Mouse (Mus musculus) kidney, postnatal 0 days (tissue): Measurements from ENCODE around the gene Sult2b1. TPM values are rescaled to one million over a fixed set of nuclear protein-coding genes. Genes with fewer than 3 reads are reported as not detected.
A peak's percentile ranks its signal among the peaks of the same experiment; 100 is the strongest.

Source experiments
- ATAC-seq: fragments of 200-750 bp; cut with Nextera tagmentation; replicated peaks from 2 replicates; pipeline ENCODE4 v1.8.0; 2017; ENCODE audit warnings: low read depth, moderate number of reproducible peaks, moderate TSS enrichment, moderate library complexity; ENCODE audit not compliant: low FRiP score
- DNase-seq: peaks from one replicate; pipeline ENCODE4 v3.0.0-alpha.2; 2016; ENCODE audit warnings: low spot score
- H3K27ac ChIP-seq: fragments of 300-500 bp; sonication (generic); 2 replicates; pipeline ENCODE4 v1.5.1; 2014; ENCODE audit warnings: mild to moderate bottlenecking
- H3K27me3 ChIP-seq: fragments of 300-500 bp; sonication (generic); 2 replicates; pipeline ENCODE4 v1.6.1; 2014; ENCODE audit warnings: low read length, mixed read lengths; ENCODE audit not compliant: insufficient read depth
- H3K36me3 ChIP-seq: fragments of 300-500 bp; sonication (generic); 2 replicates; pipeline ENCODE4 v1.6.1; 2014; ENCODE audit warnings: low read length, mixed read lengths; ENCODE audit not compliant: insufficient read depth
- H3K4me1 ChIP-seq: fragments of 300-500 bp; sonication (generic); replicated peaks from 2 replicates; pipeline ENCODE4 v1.6.1; 2014; ENCODE audit warnings: antibody characterized with exemption, low read length, mixed read lengths; ENCODE audit not compliant: insufficient read depth
- H3K4me2 ChIP-seq: fragments of 300-500 bp; sonication (generic); 2 replicates; pipeline ENCODE4 v1.6.1; 2014; ENCODE audit warnings: mild to moderate bottlenecking, low read length, moderate library complexity, mixed read lengths
- H3K4me3 ChIP-seq: fragments of 300-500 bp; sonication (generic); replicated peaks from 2 replicates; pipeline ENCODE4 v1.5.1; 2014; ENCODE audit warnings: low read depth, low read length
- H3K9ac ChIP-seq: fragments of 300-500 bp; sonication (generic); 2 replicates; pipeline ENCODE4 v1.6.1; 2014; ENCODE audit warnings: low read depth, low read length
- H3K9me3 ChIP-seq: fragments of 300-500 bp; sonication (generic); replicated peaks from 2 replicates; pipeline ENCODE4 v1.6.1; 2016; ENCODE audit warnings: low read length, inconsistent platforms, mixed read lengths
- CTCF ChIP-seq: IDR thresholded peaks from 2 replicates; pipeline ENCODE4 v1.5.1; 2016; ENCODE audit warnings: antibody characterized with exemption, low read depth, mild to moderate bottlenecking, moderate library complexity
- WGBS: fragments of 180-500 bp; shearing (Covaris S2); extraction: QIAGEN DNeasy Blood & Tissue Kit; methylation state at CpG from one replicate; pipeline ENCODE4 v1.1.7; 2014; 5-methylcytosine and 5-hydroxymethylcytosine counted together
- polyA plus RNA-seq: library from polyadenylated mRNA; unstranded; fragments of >200 nt; fragmentation: Nextera tagmentation; extraction: Ambion mirVana; gene quantifications from 2 replicates; pipeline ENCODE4 v1.2.1, GENCODE M21; 2015

Gene Sult2b1
- 3.7 and 3.9 TPM in 2 replicates for polyA plus RNA-seq

GRCm38 (mm10) chr7:45784524-45785372, at the start of gene Sult2b1:
Sult2b1 (minus strand) TSS chr7:45784669.
- Histone ChIP-seq H3K36me3 (no peaks in the 10 kb centered on the region), H3K9me3 (no peaks in the 10 kb centered on the region), H3K4me2 (peak within 1 kb of the TSS; percentile 95), H3K4me1 (peaks cover 19% of the 10 kb centered on the region; the same call in 1 of the 2 replicates), H3K27ac (no peak within 1 kb of the TSS), H3K9ac (peak within 1 kb of the TSS; percentile 63), H3K27me3 (no peaks in the 10 kb centered on the region), H3K4me3 (peak within 1 kb of the TSS; percentile 60)
- 22% methylated on average over 20 of the region's 20 CpGs for WGBS
- ATAC-seq (peak; percentile 27), DNase-seq (peak; percentile 88)
- no peak for TF ChIP-seq CTCF

- Histone ChIP-seq H3K36me3 (peaks cover under 1% of the 10 kb centered on the region; the same call in 1 of the 2 replicates), H3K27me3 (peaks cover 33% of the 10 kb centered on the region), H3K9me3 (no peaks in the 10 kb centered on the region), H3K4me3 (peak overlapping the region; percentile 29), H3K4me2 (peak overlapping the region; percentile 55), H3K9ac (peak overlapping the region; percentile 47), H3K4me1 (peaks cover 20% of the 10 kb centered on the region), H3K27ac (no peak overlapping the region)
- DNase-seq (no peak), ATAC-seq (no peak)
- no peak for TF ChIP-seq CTCF
- WGBS, result 7% methylated on average over 13 of the region's 31 CpGs
These were observed 49.5 kb upstream of the Sult2b1 start for GRCm38 (mm10) chr7:45833924-45834323.

- Histone ChIP-seq H3K36me3 (peaks cover 6% of the 10 kb centered on the region; the same call in 1 of the 2 replicates), H3K4me3 (peak overlapping the region; percentile 29), H3K27me3 (peaks cover 33% of the 10 kb centered on the region), H3K9ac (peak overlapping the region; percentile 47; the same call in 1 of the 2 replicates), H3K9me3 (no peaks in the 10 kb centered on the region), H3K27ac (no peak overlapping the region), H3K4me1 (peaks cover 20% of the 10 kb centered on the region), H3K4me2 (peak overlapping the region; percentile 55)
- WGBS, result 1% methylated on average over 65 of the region's 86 CpGs
- no peak for TF ChIP-seq CTCF
- ATAC-seq, result 0 out of 2 replicates have a peak, but pooled peaks have one; percentile 15
- no peak for DNase-seq
These were observed 48.8 kb upstream of the Sult2b1 start for GRCm38 (mm10) chr7:45833148-45833790.

GRCm38 (mm10) chr7:45832428-45832827, 48.0 kb upstream of the Sult2b1 start:
- Histone ChIP-seq H3K9me3 (no peaks in the 10 kb centered on the region), H3K27me3 (peaks cover 33% of the 10 kb centered on the region), H3K4me2 (peak overlapping the region; percentile 55), H3K4me3 (peak overlapping the region; percentile 29), H3K4me1 (peaks cover 20% of the 10 kb centered on the region), H3K36me3 (peaks cover 13% of the 10 kb centered on the region), H3K9ac (no peak overlapping the region), H3K27ac (no peak overlapping the region)
- WGBS, result 11% methylated on average over 30 of the region's 30 CpGs
- TF ChIP-seq CTCF, result no peak
- ATAC-seq (no peak), DNase-seq (no peak)

- Histone ChIP-seq H3K4me2 (peak overlapping the region; percentile 85), H3K36me3 (peaks cover 24% of the 10 kb centered on the region), H3K9ac (no peak overlapping the region), H3K27ac (no peak overlapping the region; the same call in 1 of the 2 replicates), H3K4me3 (peak overlapping the region; percentile 76), H3K27me3 (peaks cover 33% of the 10 kb centered on the region), H3K9me3 (no peaks in the 10 kb centered on the region), H3K4me1 (peaks cover 20% of the 10 kb centered on the region)
- 18% methylated on average over 5 of the region's 5 CpGs for WGBS
- no peak for DNase-seq
- TF ChIP-seq CTCF, result no peak
- ATAC-seq, result no peak
These were observed 46.7 kb upstream of the Sult2b1 start for GRCm38 (mm10) chr7:45831128-45831525.

- Histone ChIP-seq H3K4me2 (peak within 1 kb of the TSS; percentile 85), H3K4me3 (peak within 1 kb of the TSS; percentile 76), H3K9ac (peak within 1 kb of the TSS; percentile 66), H3K4me1 (peaks cover 20% of the 10 kb centered on the region), H3K27ac (peak within 1 kb of the TSS; percentile 43; the same call in 1 of the 2 replicates), H3K36me3 (peaks cover 27% of the 10 kb centered on the region), H3K9me3 (no peaks in the 10 kb centered on the region), H3K27me3 (peaks cover 33% of the 10 kb centered on the region)
- TF ChIP-seq CTCF, result no peak
- DNase-seq, result peak; percentile 95
- under 1% methylated on average over 35 of the region's 35 CpGs for WGBS
- peak; percentile 89 for ATAC-seq
These were observed 46.1 kb upstream of the Sult2b1 start, which contains the start of gene Grwd1 for GRCm38 (mm10) chr7:45830427-45831127. Grwd1 (minus strand) TSS chr7:45830944.
